Mouse (Mus musculus): Measurements from ENCODE around the gene Zbtb24. TPM values are rescaled to one million over a fixed set of nuclear protein-coding genes. Genes with fewer than 3 reads are reported as not detected.

Gene Zbtb24
- polyA plus RNA-seq, 2 experiments = 4.0 to 4.1 TPM

- no peak overlapping the region for H3K9ac ChIP-seq (replicated peaks)
- ATAC-seq (ENCODE audit: insufficient read depth) (no peak), DNase-seq (ENCODE audit: low read depth in 3 of 3, low spot score in 3 of 3) (no peak)
- no peak for TF ChIP-seq CTCF (IDR thresholded peaks at IDR 0.05; ENCODE audit: low read depth)
- TF ChIP-seq EP300 (IDR thresholded peaks at IDR 0.05; ENCODE audit: low read depth) = no peak
- H3K4me3 ChIP-seq (ENCODE audit: insufficient read depth in 1 of 2, low read depth in 2 of 2, low read length in 2 of 2) = no peak overlapping the region
- no peaks in the 10 kb centered on the region for H3K9me3 ChIP-seq (ENCODE audit: control insufficient read depth, low read length)
- WGBS (ENCODE audit: insufficient replicate concordance) = 81% methylated on average over 3 of the region's 3 CpGs
- H3K27ac ChIP-seq = no peak overlapping the region
- peaks cover 8 to 24% of the 10 kb centered on the region in 2 experiments for H3K4me1 ChIP-seq (replicated peaks; ENCODE audit: control insufficient read depth in 2 of 2, insufficient read depth in 2 of 2, low read length in 1 of 2)
- no peaks in the 10 kb centered on the region for H3K27me3 ChIP-seq (ENCODE audit: control insufficient read depth, insufficient read depth, low read length)
- no peak overlapping the region for H3K4me2 ChIP-seq (ENCODE audit: low read depth)
- H3K36me3 ChIP-seq (replicated peaks; ENCODE audit: control insufficient read depth, insufficient read depth, low read depth) = peaks cover 3% of the 10 kb centered on the region; the same call in 1 of the 2 replicates
Observed at GRCm38 (mm10) chr10:41452791-41453190, 2.6 kb downstream of the Zbtb24 start.

DNA sequence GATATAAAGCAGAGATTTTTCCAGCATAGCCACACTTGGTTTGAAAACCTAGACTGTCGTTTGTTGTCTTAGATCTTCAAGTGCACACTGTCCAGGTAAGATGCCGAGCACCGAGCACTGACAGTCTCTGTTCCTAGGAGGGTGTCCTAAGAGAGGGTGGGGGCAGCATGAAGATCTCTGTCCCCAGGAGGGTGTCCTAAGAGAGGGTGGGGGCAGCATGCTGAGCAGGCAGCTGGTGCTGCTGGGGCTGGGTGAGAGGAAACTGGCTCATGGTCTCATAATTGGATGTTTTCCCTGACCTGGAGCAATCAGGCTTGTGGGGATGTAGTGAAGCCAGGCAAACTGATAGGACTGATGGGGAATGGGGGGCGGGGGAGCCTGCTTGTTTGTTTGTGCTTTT lies 9.8 kb downstream of the Zbtb24 start:
- DNase-seq (ENCODE audit: low read depth in 3 of 3, low spot score in 3 of 3) (no peak), ATAC-seq (ENCODE audit: insufficient read depth) (no peak)
- Histone ChIP-seq H3K27ac (no peak overlapping the region), H3K36me3 (replicated peaks; ENCODE audit: control insufficient read depth, insufficient read depth, low read depth) (no peaks in the 10 kb centered on the region; the same call in 1 of the 2 replicates), H3K27me3 (ENCODE audit: control insufficient read depth, insufficient read depth, low read length) (no peaks in the 10 kb centered on the region), H3K4me2 (ENCODE audit: low read depth) (no peak overlapping the region), H3K9ac (replicated peaks) (no peak overlapping the region), H3K4me1 (replicated peaks; ENCODE audit: control insufficient read depth in 2 of 2, insufficient read depth in 2 of 2, low read length in 1 of 2) (peaks cover 0 to 5% of the 10 kb centered on the region in 2 experiments; a peak in 2 of 4 replicates), H3K4me3 (ENCODE audit: insufficient read depth in 1 of 2, low read depth in 2 of 2, low read length in 2 of 2) (no peak overlapping the region), H3K9me3 (ENCODE audit: control insufficient read depth, low read length) (no peaks in the 10 kb centered on the region)
- no peak for TF ChIP-seq EP300 (IDR thresholded peaks at IDR 0.05; ENCODE audit: low read depth)
- no peak for TF ChIP-seq CTCF (IDR thresholded peaks at IDR 0.05; ENCODE audit: low read depth)
- WGBS (ENCODE audit: insufficient replicate concordance) = 72% methylated on average over 4 of the region's 4 CpGs

DNA sequence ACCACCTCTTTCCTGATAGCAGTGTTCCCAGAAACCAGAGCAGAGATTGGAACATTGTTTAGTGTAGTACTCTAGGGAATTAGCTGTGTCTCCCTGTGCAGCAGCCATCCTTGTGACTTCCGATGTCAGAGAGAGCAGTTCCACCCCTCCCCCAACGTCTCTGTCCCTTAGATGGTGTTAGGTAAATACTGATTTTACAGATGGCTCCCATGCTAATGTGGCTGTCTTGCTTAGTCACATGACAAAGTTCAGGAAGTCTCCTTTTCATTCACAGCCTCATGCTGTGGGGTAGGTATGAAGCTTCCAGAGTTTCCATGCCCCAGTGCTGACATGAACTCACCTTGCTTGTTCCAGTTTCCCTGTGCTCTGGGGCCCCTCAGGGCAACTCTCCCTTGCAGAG lies 10.3 kb downstream of the Zbtb24 start:
- 42% methylated on average over 2 of the region's 2 CpGs for WGBS (ENCODE audit: insufficient replicate concordance)
- H3K27ac ChIP-seq = no peak overlapping the region
- H3K36me3 ChIP-seq (replicated peaks; ENCODE audit: control insufficient read depth, insufficient read depth, low read depth) = no peaks in the 10 kb centered on the region; the same call in 1 of the 2 replicates
- no peak overlapping the region for H3K4me3 ChIP-seq (ENCODE audit: insufficient read depth in 1 of 2, low read depth in 2 of 2, low read length in 2 of 2)
- TF ChIP-seq EP300 (IDR thresholded peaks at IDR 0.05; ENCODE audit: low read depth) (no peak), CTCF (IDR thresholded peaks at IDR 0.05; ENCODE audit: low read depth) (no peak)
- H3K9ac ChIP-seq (replicated peaks) = no peak overlapping the region
- H3K4me2 ChIP-seq (ENCODE audit: low read depth) = no peak overlapping the region
- no peaks in the 10 kb centered on the region for H3K27me3 ChIP-seq (ENCODE audit: control insufficient read depth, insufficient read depth, low read length)
- H3K4me1 ChIP-seq (replicated peaks; ENCODE audit: control insufficient read depth in 2 of 2, insufficient read depth in 2 of 2, low read length in 1 of 2) = peaks cover 0 to 5% of the 10 kb centered on the region in 2 experiments; a peak in 2 of 4 replicates
- ATAC-seq (ENCODE audit: insufficient read depth) = no peak
- H3K9me3 ChIP-seq (ENCODE audit: control insufficient read depth, low read length) = no peaks in the 10 kb centered on the region
- no peak for DNase-seq (ENCODE audit: low read depth in 3 of 3, low spot score in 3 of 3)

GRCm38 (mm10) chr10:41461057-41461722 lies 11.0 kb downstream of the Zbtb24 start:
- Histone ChIP-seq H3K27me3 (ENCODE audit: control insufficient read depth, insufficient read depth, low read length) (no peaks in the 10 kb centered on the region), H3K4me2 (ENCODE audit: low read depth) (no peak overlapping the region), H3K36me3 (replicated peaks; ENCODE audit: control insufficient read depth, insufficient read depth, low read depth) (no peaks in the 10 kb centered on the region; the same call in 1 of the 2 replicates), H3K4me3 (ENCODE audit: insufficient read depth in 1 of 2, low read depth in 2 of 2, low read length in 2 of 2) (no peak overlapping the region), H3K9ac (replicated peaks) (no peak overlapping the region), H3K9me3 (ENCODE audit: control insufficient read depth, low read length) (no peaks in the 10 kb centered on the region), H3K4me1 (replicated peaks; ENCODE audit: control insufficient read depth in 2 of 2, insufficient read depth in 2 of 2, low read length in 1 of 2) (peaks cover 0 to 4% of the 10 kb centered on the region in 2 experiments; a peak in 2 of 4 replicates), H3K27ac (no peak overlapping the region)
- DNase-seq (ENCODE audit: low read depth in 3 of 3, low spot score in 3 of 3) = no peak
- ATAC-seq (ENCODE audit: insufficient read depth) = no peak
- 70% methylated on average over 3 of the region's 3 CpGs for WGBS (ENCODE audit: insufficient replicate concordance)
- TF ChIP-seq CTCF (IDR thresholded peaks at IDR 0.05; ENCODE audit: low read depth) = no peak
- no peak for TF ChIP-seq EP300 (IDR thresholded peaks at IDR 0.05; ENCODE audit: low read depth)

GRCm38 (mm10) chr10:41464401-41464955 lies 14.3 kb downstream of the Zbtb24 start:
- no peaks in the 10 kb centered on the region for H3K9me3 ChIP-seq (ENCODE audit: control insufficient read depth, low read length)
- no peak for DNase-seq (ENCODE audit: low read depth in 3 of 3, low spot score in 3 of 3)
- TF ChIP-seq EP300 (IDR thresholded peaks at IDR 0.05; ENCODE audit: low read depth) = no peak
- TF ChIP-seq CTCF (IDR thresholded peaks at IDR 0.05; ENCODE audit: low read depth) = no peak
- H3K4me1 ChIP-seq (replicated peaks; ENCODE audit: control insufficient read depth in 2 of 2, insufficient read depth in 2 of 2, low read length in 1 of 2) = no peaks in the 10 kb centered on the region
- no peak overlapping the region for H3K4me3 ChIP-seq (ENCODE audit: insufficient read depth in 1 of 2, low read depth in 2 of 2, low read length in 2 of 2)
- H3K4me2 ChIP-seq (ENCODE audit: low read depth) = no peak overlapping the region
- H3K27me3 ChIP-seq (ENCODE audit: control insufficient read depth, insufficient read depth, low read length) = no peaks in the 10 kb centered on the region
- no peaks in the 10 kb centered on the region; the same call in 1 of the 2 replicates for H3K36me3 ChIP-seq (replicated peaks; ENCODE audit: control insufficient read depth, insufficient read depth, low read depth)
- no peak overlapping the region for H3K27ac ChIP-seq
- H3K9ac ChIP-seq (replicated peaks) = no peak overlapping the region
- ATAC-seq (ENCODE audit: insufficient read depth) = no peak
- WGBS (ENCODE audit: insufficient replicate concordance) = 73% methylated on average over 15 of the region's 15 CpGs

All from liver, embryonic 14.5 days (tissue).